ENCODE assay signal across 16 mouse cellular contexts in genomic region chr5:47318147-47318546, GRCm38 (mm10).
"Had no signal": no experiment of that assay in that cellular context is flagged by ENCODE, and none has a peak within 500 bp of the region (broad histone marks: within the 10 kb centered on the region; RNA-seq: fewer than 3 reads in every experiment).

No protein-coding gene starts in this region.

- H3K4me1 ChIP-seq: lung, embryonic 15.5 days; midbrain, embryonic 13.5 days; midbrain, embryonic 15.5 days; neural tube, embryonic 12.5 days; stomach, embryonic 15.5 days had no signal

- H3K4me2 ChIP-seq: lung, embryonic 15.5 days; midbrain, embryonic 11.5 days; midbrain, embryonic 13.5 days; midbrain, embryonic 15.5 days; neural tube, embryonic 12.5 days; stomach, embryonic 15.5 days had no signal

- H3K4me3 ChIP-seq: lung, embryonic 15.5 days; megakaryocyte, embryonic 14.5 days; midbrain, embryonic 13.5 days; midbrain, embryonic 15.5 days; neural tube, embryonic 12.5 days; stomach, embryonic 15.5 days had no signal

- H3K27ac ChIP-seq: lung, embryonic 15.5 days; macrophage; midbrain, embryonic 13.5 days; midbrain, embryonic 15.5 days; neural tube, embryonic 12.5 days; stomach, embryonic 15.5 days; stomach, postnatal 0 days had no signal

- H3K9me3 ChIP-seq: lung, embryonic 15.5 days; megakaryocyte, embryonic 14.5 days; midbrain, embryonic 13.5 days; midbrain, embryonic 15.5 days; neural tube, embryonic 12.5 days; stomach, embryonic 15.5 days had no signal

- H3K27me3 ChIP-seq: lung, embryonic 15.5 days; megakaryocyte, embryonic 14.5 days; midbrain, embryonic 13.5 days; midbrain, embryonic 15.5 days; neural tube, embryonic 12.5 days; stomach, embryonic 15.5 days had no signal

- ATAC-seq: lung, postnatal 0 days; midbrain, embryonic 13.5 days; midbrain, embryonic 15.5 days had no signal

- H3K36me3 ChIP-seq: lung, embryonic 15.5 days; midbrain, embryonic 13.5 days; midbrain, embryonic 15.5 days; neural tube, embryonic 12.5 days; stomach, embryonic 15.5 days had no signal

- DNase-seq: lung, postnatal 14 days; lung, postnatal 36 days; right cerebral cortex, postnatal 14 days; thymus, adult 2 months; thymus, postnatal 25 days; thymus, postnatal 4 days had no signal

- H3K9ac ChIP-seq: lung, embryonic 15.5 days; midbrain, embryonic 13.5 days; midbrain, embryonic 15.5 days; neural tube, embryonic 12.5 days; stomach, embryonic 15.5 days had no signal
